Mouse (Mus musculus) embryonic facial prominence, embryonic 11.5 days (tissue): ENCODE measurements around the gene Cyp11a1. TPM values are rescaled to one million over a fixed set of nuclear protein-coding genes. Genes with fewer than 3 reads are reported as not detected.

Source experiments
- ATAC-seq: fragments of 200-750 bp; cut with Nextera tagmentation; replicated peaks from 2 replicates; pipeline ENCODE4 v1.8.0; 2017; ENCODE audit warnings: low read depth; ENCODE audit not compliant: insufficient number of reproducible peaks, low FRiP score, low TSS enrichment
- DNase-seq: peaks from one replicate; pipeline ENCODE4 v3.0.0-alpha.2; 2015; ENCODE audit warnings: low spot score
- H3K27ac ChIP-seq: fragments of 300-500 bp; sonication (generic); replicated peaks from 2 replicates; pipeline ENCODE4 v1.5.1; 2014; ENCODE audit warnings: mild to moderate bottlenecking, low read depth, low read length, control low read depth
- H3K27me3 ChIP-seq: fragments of 300-500 bp; sonication (generic); 2 replicates; pipeline ENCODE4 v1.6.1; 2014; ENCODE audit warnings: mild to moderate bottlenecking, low read length, moderate library complexity, mixed read lengths; ENCODE audit not compliant: control insufficient read depth, insufficient read depth
- H3K36me3 ChIP-seq: fragments of 300-500 bp; sonication (generic); replicated peaks from 2 replicates; pipeline ENCODE4 v1.6.1; 2014; ENCODE audit warnings: low read depth, mild to moderate bottlenecking, low read length, moderate library complexity, mixed read lengths; ENCODE audit not compliant: control insufficient read depth, insufficient read depth
- H3K4me1 ChIP-seq: fragments of 300-500 bp; sonication (generic); 2 replicates; pipeline ENCODE4 v1.6.1; 2014; ENCODE audit warnings: low read length, mixed read lengths; ENCODE audit not compliant: control insufficient read depth, insufficient read depth
- H3K4me2 ChIP-seq: fragments of 300-500 bp; sonication (generic); 2 replicates; pipeline ENCODE4 v1.6.1; 2014; ENCODE audit warnings: low read depth, mild to moderate bottlenecking, control low read depth, low read length, moderate library complexity
- H3K4me3 ChIP-seq: fragments of 300-500 bp; sonication (generic); 2 replicates; pipeline ENCODE4 v1.5.1; 2014; ENCODE audit warnings: low read depth, low read length, control low read depth
- H3K9ac ChIP-seq: fragments of 300-500 bp; sonication (generic); replicated peaks from 2 replicates; pipeline ENCODE4 v1.6.1; 2014; ENCODE audit warnings: mild to moderate bottlenecking, control low read depth, low read length
- H3K9me3 ChIP-seq: fragments of 300-500 bp; sonication (generic); replicated peaks from 2 replicates; pipeline ENCODE4 v1.6.1; 2016; ENCODE audit warnings: mild to moderate bottlenecking, low read length, inconsistent platforms, mixed read lengths; ENCODE audit not compliant: control insufficient read depth
- WGBS: fragments of 180-500 bp; shearing (Covaris S2); extraction: QIAGEN DNeasy Blood & Tissue Kit; methylation state at CpG from one replicate; pipeline ENCODE4 v1.1.7; 2014; 5-methylcytosine and 5-hydroxymethylcytosine counted together
- polyA plus RNA-seq: library from polyadenylated mRNA; unstranded; fragments of >200 nt; fragmentation: Nextera tagmentation; extraction: Ambion mirVana; gene quantifications from 2 replicates; pipeline ENCODE4 v1.2.1, GENCODE M21; 2014

Cyp11a1 gene
- polyA plus RNA-seq: 0.18 TPM in 1 of 2 replicates, not detected in the other

DNA sequence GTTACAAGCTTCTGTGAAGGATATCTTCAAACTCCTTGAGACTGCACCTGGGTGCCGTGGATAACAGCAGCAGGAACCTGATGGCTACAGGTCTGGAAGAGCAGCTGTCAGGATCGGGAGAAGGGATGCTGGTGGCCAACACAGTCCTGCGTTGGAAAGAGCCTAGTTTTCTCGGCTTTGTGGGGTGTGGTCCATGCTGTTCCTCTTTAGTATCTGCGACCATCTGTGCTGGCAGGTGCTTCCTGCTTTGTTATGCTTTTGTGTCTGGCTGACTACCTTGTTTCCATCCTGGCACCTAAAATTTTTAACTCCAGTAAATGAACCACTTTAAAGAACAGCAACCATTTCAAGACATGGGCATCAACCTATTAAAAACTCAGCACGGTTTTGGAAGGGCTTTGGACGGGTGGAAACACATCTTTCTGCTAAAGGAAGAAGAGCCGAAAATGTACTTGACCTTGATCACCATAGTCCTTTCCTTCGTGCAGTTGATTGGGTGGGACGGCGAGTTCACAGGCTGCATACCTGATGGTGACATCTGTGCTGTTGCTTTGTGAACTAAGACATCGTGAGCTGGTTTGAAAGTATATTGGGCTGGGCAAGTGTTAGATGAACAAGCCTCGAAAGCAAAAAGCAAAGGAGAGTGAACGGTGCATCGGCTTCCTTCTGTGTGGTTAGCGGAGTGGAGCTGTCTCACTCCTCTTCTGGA, at the start of gene Cyp11a1:
TSS of gene Cyp11a1 (plus strand) at position 659 of the 709 bp plus-strand sequence.
- Histone ChIP-seq H3K36me3 (no peaks in the 10 kb centered on the region), H3K27ac (no peak within 1 kb of the TSS), H3K4me3 (no peak within 1 kb of the TSS), H3K4me2 (no peak within 1 kb of the TSS), H3K27me3 (no peaks in the 10 kb centered on the region), H3K9me3 (no peaks in the 10 kb centered on the region), H3K4me1 (no peaks in the 10 kb centered on the region), H3K9ac (no peak within 1 kb of the TSS)
- ATAC-seq (no peak), DNase-seq (no peak)
- 85% methylated on average over 16 of the region's 16 CpGs for WGBS

DNA sequence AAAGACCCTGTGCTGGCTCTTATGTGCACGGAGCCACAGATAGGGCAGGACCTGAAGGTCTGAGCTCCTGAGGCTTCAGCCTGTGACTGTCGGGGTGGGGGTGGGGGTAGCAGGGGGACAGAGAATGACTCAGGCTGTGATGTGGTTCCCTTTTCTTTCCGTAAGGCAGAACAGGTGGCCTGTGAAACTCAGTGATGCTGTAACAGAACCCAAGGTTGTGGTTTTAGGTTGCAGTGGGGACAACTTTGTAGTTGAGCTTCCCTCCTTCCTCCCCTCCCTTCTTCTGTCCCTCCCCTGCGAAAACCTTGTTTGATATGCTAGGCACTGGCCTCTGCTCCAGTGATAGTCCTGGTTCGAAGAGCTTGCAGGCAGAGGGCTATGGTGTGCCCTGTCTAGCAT, 49.4 kb upstream of the Cyp11a1 start:
- Histone ChIP-seq H3K4me3 (no peak overlapping the region), H3K36me3 (no peaks in the 10 kb centered on the region), H3K27ac (no peak overlapping the region), H3K9ac (no peak overlapping the region), H3K27me3 (no peaks in the 10 kb centered on the region), H3K4me1 (no peaks in the 10 kb centered on the region), H3K4me2 (no peak overlapping the region), H3K9me3 (no peaks in the 10 kb centered on the region)
- DNase-seq: no peak
- ATAC-seq: no peak
- 83% methylated on average over 5 of the region's 5 CpGs for WGBS

- Histone ChIP-seq H3K9ac (no peak overlapping the region), H3K27me3 (no peaks in the 10 kb centered on the region), H3K36me3 (no peaks in the 10 kb centered on the region), H3K4me2 (no peak overlapping the region), H3K27ac (no peak overlapping the region), H3K4me1 (no peaks in the 10 kb centered on the region), H3K4me3 (no peak overlapping the region), H3K9me3 (no peaks in the 10 kb centered on the region)
- DNase-seq: no peak
- WGBS: 53% methylated on average over 1 of the region's 1 CpGs
- ATAC-seq: no peak
Observed at GRCm38 (mm10) chr9:57958615-57959014, 47.6 kb upstream of the Cyp11a1 start.

- Histone ChIP-seq H3K27ac (no peak overlapping the region), H3K9ac (no peak overlapping the region), H3K9me3 (no peaks in the 10 kb centered on the region), H3K27me3 (no peaks in the 10 kb centered on the region), H3K4me1 (no peaks in the 10 kb centered on the region), H3K4me2 (no peak overlapping the region), H3K36me3 (no peaks in the 10 kb centered on the region), H3K4me3 (no peak overlapping the region)
- ATAC-seq (no peak), DNase-seq (no peak)
- 68% methylated on average over 10 of the region's 10 CpGs for WGBS
Observed at GRCm38 (mm10) chr9:57959399-57959798, 46.8 kb upstream of the Cyp11a1 start.

- H3K4me3 ChIP-seq: no peak overlapping the region
- no peaks in the 10 kb centered on the region for H3K4me1 ChIP-seq
- no peak for ATAC-seq
- no peak for DNase-seq
- H3K36me3 ChIP-seq: no peaks in the 10 kb centered on the region
- H3K9me3 ChIP-seq: no peaks in the 10 kb centered on the region
- no peak overlapping the region for H3K9ac ChIP-seq
- H3K27ac ChIP-seq: no peak overlapping the region
- WGBS: 86% methylated on average over 17 of the region's 17 CpGs
- H3K4me2 ChIP-seq: no peak overlapping the region
- H3K27me3 ChIP-seq: no peaks in the 10 kb centered on the region
Observed at GRCm38 (mm10) chr9:57959886-57960866, 46.0 kb upstream of the Cyp11a1 start.

DNA sequence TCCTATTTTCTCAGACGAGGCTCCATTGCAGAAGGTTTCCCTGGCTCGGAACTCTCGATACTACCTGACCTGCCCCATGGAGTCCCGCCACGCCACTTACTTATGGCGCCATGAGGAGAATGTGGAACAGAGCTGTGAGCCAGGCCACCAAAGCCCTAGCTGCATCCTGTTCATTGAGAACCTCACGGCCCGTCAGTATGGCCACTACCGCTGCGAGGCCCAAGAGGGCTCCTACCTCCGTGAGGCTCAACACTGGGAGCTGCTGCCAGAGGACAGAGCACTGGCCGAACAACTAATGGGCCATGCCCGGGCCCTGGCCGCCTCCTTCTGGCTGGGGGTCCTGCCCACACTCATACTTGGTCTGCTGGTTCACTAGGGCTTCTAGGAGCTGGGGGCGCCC, 45.0 kb upstream of the Cyp11a1 start:
- WGBS: 88% methylated on average over 15 of the region's 15 CpGs
- Histone ChIP-seq H3K4me3 (no peak overlapping the region), H3K9me3 (no peaks in the 10 kb centered on the region), H3K36me3 (no peaks in the 10 kb centered on the region), H3K4me1 (no peaks in the 10 kb centered on the region), H3K27ac (no peak overlapping the region), H3K27me3 (no peaks in the 10 kb centered on the region), H3K4me2 (no peak overlapping the region), H3K9ac (no peak overlapping the region)
- DNase-seq (no peak), ATAC-seq (no peak)

- Histone ChIP-seq H3K36me3 (no peaks in the 10 kb centered on the region), H3K9ac (no peak overlapping the region), H3K9me3 (no peaks in the 10 kb centered on the region), H3K4me2 (no peak overlapping the region), H3K4me3 (no peak overlapping the region), H3K4me1 (no peaks in the 10 kb centered on the region), H3K27ac (no peak overlapping the region), H3K27me3 (no peaks in the 10 kb centered on the region)
- whole genome bisulfite sequencing: 74% methylated on average over 14 of the region's 17 CpGs
- no peak for DNase-seq
- no peak for ATAC-seq
Observed at GRCm38 (mm10) chr9:57961863-57962778, 44.1 kb upstream of the Cyp11a1 start.
